Mouse (Mus musculus) limb, embryonic 13.5 days (tissue): ENCODE results near the gene Vwa5b1. TPM values are rescaled to one million over a fixed set of nuclear protein-coding genes. Genes with fewer than 3 reads are reported as not detected.

Source experiments
- ATAC-seq: fragments of 200-750 bp; cut with Nextera tagmentation; 2 replicates; pipeline ENCODE4 v1.8.0; 2017; ENCODE audit warnings: low read depth, moderate number of reproducible peaks, moderate TSS enrichment; ENCODE audit not compliant: low FRiP score
- H3K27ac ChIP-seq: fragments of 300-500 bp; sonication (generic); 2 replicates; pipeline ENCODE4 v1.5.1; 2015; ENCODE audit warnings: inconsistent platforms, mild to moderate bottlenecking, moderate library complexity
- H3K27me3 ChIP-seq: fragments of 300-500 bp; sonication (generic); 2 replicates; pipeline ENCODE4 v1.6.1; 2015; ENCODE audit warnings: mild to moderate bottlenecking, inconsistent platforms
- H3K36me3 ChIP-seq: fragments of 300-500 bp; sonication (generic); 2 replicates; pipeline ENCODE4 v1.6.1; 2015; ENCODE audit warnings: inconsistent platforms, mild to moderate bottlenecking, moderate library complexity
- H3K4me1 ChIP-seq: fragments of 300-500 bp; sonication (generic); 2 replicates; pipeline ENCODE4 v1.6.1; 2015; ENCODE audit warnings: inconsistent platforms
- H3K4me2 ChIP-seq: fragments of 300-500 bp; sonication (generic); replicated peaks from 2 replicates; pipeline ENCODE4 v1.6.1; 2015; ENCODE audit warnings: inconsistent platforms, mild to moderate bottlenecking, moderate library complexity
- H3K4me3 ChIP-seq: fragments of 300-500 bp; sonication (generic); 2 replicates; pipeline ENCODE4 v1.5.1; 2015; ENCODE audit warnings: moderate library complexity, mild to moderate bottlenecking, inconsistent platforms
- H3K9ac ChIP-seq: fragments of 300-500 bp; sonication (generic); 2 replicates; pipeline ENCODE4 v1.6.1; 2015; ENCODE audit warnings: mild to moderate bottlenecking, inconsistent platforms
- H3K9me3 ChIP-seq: fragments of 300-500 bp; sonication (generic); 2 replicates; pipeline ENCODE4 v1.6.1; 2016; ENCODE audit warnings: inconsistent platforms
- WGBS: fragments of 180-500 bp; shearing (Covaris S2); methylation state at CpG from one replicate; pipeline ENCODE4 v1.1.7; 2015; 5-methylcytosine and 5-hydroxymethylcytosine counted together
- polyA plus RNA-seq: library from polyadenylated mRNA; unstranded; fragments of >200 nt; fragmentation: Nextera tagmentation; extraction: Ambion mirVana; gene quantifications from 2 replicates; pipeline ENCODE4 v1.2.1, GENCODE M21; 2015

Vwa5b1 gene
- polyA plus RNA-seq, 1 experiment from 2014 or later, result not detected

DNA sequence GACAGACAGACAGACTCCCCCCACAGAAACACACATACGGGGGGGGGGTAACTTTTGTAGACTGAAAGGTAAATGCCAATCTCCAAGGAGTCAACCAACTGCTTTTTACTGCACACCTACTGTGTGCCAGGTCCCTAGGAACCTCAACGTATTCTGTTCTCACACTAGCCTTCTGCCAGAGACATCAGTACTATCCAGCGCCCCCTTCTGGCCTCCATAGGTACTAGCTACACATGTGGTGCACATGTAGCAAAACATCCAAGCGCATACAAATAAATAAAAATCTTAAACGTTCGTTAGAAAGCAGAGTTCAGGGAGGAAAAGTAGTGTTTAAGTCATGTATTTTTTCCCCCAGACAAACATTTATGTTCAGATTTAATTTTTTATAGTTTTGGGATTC lies 88.6 kb downstream of the Vwa5b1 start:
- Histone ChIP-seq H3K9ac (no peak overlapping the region), H3K27ac (no peak overlapping the region), H3K9me3 (no peaks in the 10 kb centered on the region), H3K4me2 (no peak overlapping the region), H3K4me3 (no peak overlapping the region), H3K4me1 (peaks cover 6% of the 10 kb centered on the region), H3K36me3 (no peaks in the 10 kb centered on the region), H3K27me3 (peaks cover 33% of the 10 kb centered on the region)
- WGBS, result 63% methylated on average over 6 of the region's 6 CpGs
- ATAC-seq, result no peak

DNA sequence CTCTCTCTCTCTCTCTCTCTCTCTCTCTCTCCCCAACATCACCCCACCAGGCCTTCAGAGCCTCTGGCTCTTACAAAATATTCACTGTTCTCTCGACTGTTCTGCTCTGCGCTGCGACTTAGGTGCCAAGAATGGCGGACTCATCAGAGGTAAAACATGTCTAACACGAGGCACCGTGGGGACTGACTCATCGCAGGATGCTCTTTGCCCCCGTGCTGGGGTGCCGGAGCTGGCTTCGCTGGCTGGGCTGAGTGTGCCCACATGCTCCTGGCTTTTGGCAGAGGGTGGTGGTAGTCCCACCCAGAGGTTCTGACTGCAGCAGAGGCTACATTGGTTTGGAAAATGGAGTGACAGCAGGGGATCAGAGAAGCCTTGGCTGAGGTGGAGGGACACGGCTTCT lies 89.4 kb downstream of the Vwa5b1 start:
- no peaks in the 10 kb centered on the region for H3K9me3 ChIP-seq
- H3K27ac ChIP-seq, result no peak overlapping the region
- H3K4me2 ChIP-seq, result no peak overlapping the region
- H3K27me3 ChIP-seq, result peaks cover 33% of the 10 kb centered on the region
- no peak overlapping the region for H3K4me3 ChIP-seq
- H3K9ac ChIP-seq, result no peak overlapping the region
- H3K4me1 ChIP-seq, result peaks cover 6% of the 10 kb centered on the region
- H3K36me3 ChIP-seq, result no peaks in the 10 kb centered on the region
- WGBS, result 78% methylated on average over 11 of the region's 11 CpGs
- no peak for ATAC-seq

DNA sequence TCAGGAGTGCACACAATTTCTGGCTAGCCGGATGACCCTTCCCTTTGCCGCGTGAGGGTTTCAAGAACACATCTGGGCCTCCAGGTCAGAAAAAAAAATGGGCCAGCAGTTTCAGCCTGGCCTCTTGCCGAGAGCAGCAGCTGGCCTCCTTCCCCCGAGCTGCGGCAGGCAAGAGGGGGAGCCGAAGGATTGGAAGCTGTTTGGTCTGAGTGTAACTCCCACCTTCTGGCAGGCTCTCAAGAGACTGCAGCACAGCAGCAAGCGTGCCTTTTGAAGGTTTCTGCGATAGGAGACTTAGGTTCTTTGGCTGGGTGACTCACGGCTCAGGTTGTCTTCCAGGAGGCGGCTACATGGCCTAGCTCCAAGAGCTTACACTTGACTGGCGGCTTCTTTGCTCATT lies 92.5 kb downstream of the Vwa5b1 start:
- ATAC-seq, result no peak
- Histone ChIP-seq H3K4me1 (peaks cover 6% of the 10 kb centered on the region), H3K9ac (no peak overlapping the region), H3K4me3 (no peak overlapping the region), H3K27me3 (peaks cover 23% of the 10 kb centered on the region), H3K27ac (no peak overlapping the region), H3K9me3 (no peaks in the 10 kb centered on the region), H3K4me2 (no peak overlapping the region; the same call in 1 of the 2 replicates), H3K36me3 (no peaks in the 10 kb centered on the region)
- 40% methylated on average over 12 of the region's 12 CpGs for WGBS

DNA sequence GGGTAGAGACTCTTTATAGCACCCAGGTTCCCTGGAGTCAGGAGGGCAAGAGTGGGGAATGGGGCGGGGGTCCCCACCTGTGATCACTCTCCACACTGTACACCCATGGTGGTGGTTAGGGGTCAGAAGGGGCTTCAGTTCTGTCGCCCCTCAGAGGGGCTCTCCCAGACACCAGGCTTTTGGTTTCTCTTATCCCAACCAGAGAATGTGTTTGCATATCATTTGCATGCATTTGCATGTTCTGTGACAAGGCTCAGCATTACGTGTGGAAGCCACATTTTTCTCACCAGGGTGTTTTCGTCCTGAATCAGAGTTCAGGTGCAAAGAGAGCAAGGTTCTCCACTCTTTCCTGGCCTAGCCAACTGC lies 97.6 kb downstream of the Vwa5b1 start:
- ATAC-seq, result no peak
- Histone ChIP-seq H3K9me3 (no peaks in the 10 kb centered on the region), H3K4me1 (peaks cover 3% of the 10 kb centered on the region), H3K27me3 (no peaks in the 10 kb centered on the region), H3K4me3 (no peak overlapping the region), H3K9ac (no peak overlapping the region), H3K36me3 (no peaks in the 10 kb centered on the region), H3K4me2 (no peak overlapping the region), H3K27ac (no peak overlapping the region)
- WGBS, result 63% methylated on average over 4 of the region's 4 CpGs

DNA sequence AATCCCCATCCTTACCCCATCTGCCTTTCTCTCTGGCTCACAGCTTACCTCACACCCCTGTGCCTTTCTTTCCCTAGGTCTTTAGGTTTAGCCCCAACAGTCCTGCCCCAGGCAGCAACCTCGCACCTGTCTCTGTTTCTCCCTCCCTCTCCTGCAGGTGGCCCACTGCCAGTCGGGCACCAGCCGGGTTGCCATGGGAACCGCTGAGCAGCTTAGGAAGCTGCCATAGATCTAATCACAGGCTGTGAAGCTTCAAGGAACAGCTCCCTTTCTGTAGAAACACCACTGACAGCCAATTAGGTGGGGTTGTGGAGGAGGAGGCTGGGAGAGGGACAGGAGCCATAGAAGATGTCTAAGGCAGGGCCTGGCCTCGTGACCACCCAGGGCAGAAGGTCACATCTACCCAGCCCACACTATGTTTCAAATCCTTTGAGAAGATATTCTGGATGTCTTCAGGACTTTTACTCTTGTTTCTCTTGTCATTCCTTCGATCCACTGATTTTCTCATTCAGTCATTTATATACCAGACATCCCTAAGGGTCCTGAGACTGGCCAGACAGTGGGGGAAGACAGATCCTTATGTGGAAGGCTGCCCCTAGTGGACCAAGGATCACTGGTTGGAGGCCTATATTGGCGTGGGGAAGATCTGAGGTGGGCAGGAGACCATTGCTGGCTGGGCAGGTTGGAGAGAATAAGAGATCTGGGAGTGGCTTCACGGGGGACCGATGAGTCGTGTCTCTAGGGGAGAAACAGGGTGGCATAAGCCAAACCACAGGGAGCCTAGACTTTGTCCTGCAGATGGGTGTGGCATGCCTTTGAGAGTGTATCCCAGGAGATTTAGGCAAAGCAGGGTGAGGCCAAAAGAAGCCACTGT lies 98.2 kb downstream of the Vwa5b1 start:
- Histone ChIP-seq H3K9ac (no peak overlapping the region), H3K4me3 (no peak overlapping the region), H3K27ac (no peak overlapping the region), H3K9me3 (no peaks in the 10 kb centered on the region), H3K36me3 (no peaks in the 10 kb centered on the region), H3K27me3 (no peaks in the 10 kb centered on the region), H3K4me1 (no peaks in the 10 kb centered on the region), H3K4me2 (no peak overlapping the region)
- ATAC-seq, result no peak
- WGBS, result 29% methylated on average over 10 of the region's 10 CpGs

DNA sequence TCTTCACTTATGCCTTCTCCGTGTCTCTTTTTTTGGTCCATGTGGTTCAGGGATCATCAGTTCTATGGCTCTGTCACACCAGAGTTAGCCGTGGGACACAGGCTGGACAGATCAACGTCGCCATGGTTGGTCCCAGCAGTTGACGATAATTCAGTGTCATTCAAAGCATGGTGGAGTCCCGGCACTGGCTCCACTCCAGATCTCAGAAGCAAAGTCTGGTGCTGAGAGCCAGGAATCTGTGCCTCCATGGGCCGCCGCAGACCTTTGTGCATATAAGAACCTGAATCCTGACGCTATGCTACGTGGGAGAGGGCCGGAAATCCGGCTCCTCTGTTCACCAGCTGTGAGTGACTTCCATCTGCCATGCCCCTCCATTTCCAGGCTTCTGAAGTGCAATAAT lies 100.1 kb downstream of the Vwa5b1 start:
- no peak overlapping the region for H3K4me2 ChIP-seq
- no peaks in the 10 kb centered on the region for H3K27me3 ChIP-seq
- no peak overlapping the region for H3K27ac ChIP-seq
- no peak overlapping the region for H3K9ac ChIP-seq
- no peak for ATAC-seq
- WGBS, result 87% methylated on average over 12 of the region's 12 CpGs
- no peak overlapping the region for H3K4me3 ChIP-seq
- H3K9me3 ChIP-seq, result no peaks in the 10 kb centered on the region
- no peaks in the 10 kb centered on the region for H3K4me1 ChIP-seq
- H3K36me3 ChIP-seq, result no peaks in the 10 kb centered on the region

DNA sequence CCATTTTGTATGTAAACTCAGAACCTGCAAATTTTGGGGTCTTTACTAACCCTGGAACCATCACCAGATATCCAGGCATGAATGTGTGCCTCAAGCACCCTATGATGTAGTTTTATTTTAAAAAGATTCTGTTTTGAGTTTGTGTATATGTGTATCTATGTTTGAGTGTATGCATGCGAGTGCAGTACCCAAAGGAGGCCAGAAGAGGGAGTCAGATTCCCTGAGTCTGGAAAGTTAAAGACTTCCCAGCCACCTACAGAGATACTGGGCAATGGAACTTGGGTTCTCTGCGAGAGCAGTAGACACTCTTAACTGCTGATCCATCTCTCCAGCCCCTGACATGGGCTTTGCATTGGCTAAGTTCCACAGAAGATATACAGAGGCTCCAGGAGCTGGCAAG lies 101.8 kb downstream of the Vwa5b1 start:
- no peak overlapping the region for H3K27ac ChIP-seq
- 89% methylated on average over 2 of the region's 2 CpGs for WGBS
- no peaks in the 10 kb centered on the region for H3K36me3 ChIP-seq
- H3K4me2 ChIP-seq, result no peak overlapping the region
- H3K9ac ChIP-seq, result no peak overlapping the region
- no peak for ATAC-seq
- no peaks in the 10 kb centered on the region for H3K27me3 ChIP-seq
- no peak overlapping the region for H3K4me3 ChIP-seq
- H3K9me3 ChIP-seq, result no peaks in the 10 kb centered on the region
- no peaks in the 10 kb centered on the region for H3K4me1 ChIP-seq

DNA sequence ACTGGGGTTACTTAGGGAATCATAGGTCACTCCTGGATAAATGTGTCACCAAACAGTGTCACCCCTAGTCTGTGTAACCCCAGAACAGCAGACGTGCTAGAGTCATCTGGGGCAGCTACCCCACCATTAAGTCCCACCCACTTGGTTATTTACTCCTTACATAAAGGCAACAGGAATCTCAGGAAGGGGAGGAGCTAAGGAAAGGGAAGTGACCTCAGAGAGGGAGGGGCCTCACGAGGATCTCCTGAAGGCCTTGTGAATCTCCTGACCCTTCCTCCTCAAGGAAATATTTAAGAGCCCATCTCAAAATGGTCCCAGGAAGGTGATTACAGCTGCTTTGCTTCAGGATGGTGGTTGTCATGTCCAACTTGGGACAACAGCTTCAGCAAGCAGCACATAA lies 103.9 kb downstream of the Vwa5b1 start:
- Histone ChIP-seq H3K27me3 (no peaks in the 10 kb centered on the region), H3K27ac (no peak overlapping the region), H3K36me3 (no peaks in the 10 kb centered on the region), H3K4me3 (no peak overlapping the region), H3K9ac (no peak overlapping the region), H3K4me2 (no peak overlapping the region), H3K9me3 (no peaks in the 10 kb centered on the region), H3K4me1 (no peaks in the 10 kb centered on the region)
- 85% methylated on average over 2 of the region's 2 CpGs for WGBS
- no peak for ATAC-seq

DNA sequence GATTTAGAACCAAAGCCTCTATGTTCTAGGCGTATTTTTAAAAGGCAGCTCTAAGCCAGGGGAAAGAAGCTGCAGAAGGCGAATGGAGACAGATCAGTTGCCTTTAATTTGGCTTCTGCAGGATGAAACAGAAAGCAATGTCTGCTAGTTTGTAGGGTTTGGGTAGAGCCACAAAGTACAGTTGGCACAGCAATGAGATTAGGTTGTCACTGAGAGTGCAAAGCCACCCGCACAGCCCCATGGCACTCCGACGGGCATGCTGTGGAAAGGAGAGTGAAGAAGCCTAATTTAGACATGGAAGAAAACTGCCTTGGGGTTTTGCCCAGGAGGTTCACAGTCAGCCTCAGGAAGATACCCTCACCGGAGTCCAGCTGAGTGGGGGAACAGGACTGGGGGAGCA lies 105.7 kb downstream of the Vwa5b1 start:
- Histone ChIP-seq H3K4me2 (no peak overlapping the region), H3K36me3 (no peaks in the 10 kb centered on the region), H3K9ac (no peak overlapping the region), H3K9me3 (no peaks in the 10 kb centered on the region), H3K27ac (no peak overlapping the region), H3K4me3 (no peak overlapping the region), H3K27me3 (no peaks in the 10 kb centered on the region), H3K4me1 (no peaks in the 10 kb centered on the region)
- no peak for ATAC-seq
- 86% methylated on average over 6 of the region's 6 CpGs for WGBS

DNA sequence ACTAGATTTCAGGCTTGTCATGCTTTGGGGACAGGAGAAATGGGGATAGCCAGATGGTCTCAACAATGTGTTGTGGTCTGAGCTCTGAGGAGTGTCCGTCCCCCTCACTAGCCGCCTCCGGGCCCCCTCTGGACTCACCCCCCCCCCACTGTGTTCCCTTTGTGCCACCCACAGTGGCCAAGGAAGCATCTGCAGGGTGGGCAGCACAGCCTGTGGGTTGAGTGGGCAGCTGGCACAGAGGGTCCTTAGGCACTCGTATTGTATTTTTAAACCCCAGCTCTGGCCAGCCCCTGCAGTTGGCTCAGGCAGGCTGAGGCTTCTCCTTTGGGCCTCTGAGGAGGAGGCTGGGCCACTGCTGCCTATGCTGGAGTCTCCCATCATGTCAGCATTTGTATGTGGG lies 110.0 kb downstream of the Vwa5b1 start:
- Histone ChIP-seq H3K4me3 (no peak overlapping the region), H3K27ac (no peak overlapping the region), H3K9me3 (no peaks in the 10 kb centered on the region), H3K36me3 (no peaks in the 10 kb centered on the region), H3K27me3 (peaks cover 9% of the 10 kb centered on the region; the same call in 1 of the 2 replicates), H3K4me2 (no peak overlapping the region), H3K9ac (no peak overlapping the region), H3K4me1 (no peaks in the 10 kb centered on the region)
- WGBS, result 72% methylated on average over 4 of the region's 4 CpGs
- ATAC-seq, result no peak

DNA sequence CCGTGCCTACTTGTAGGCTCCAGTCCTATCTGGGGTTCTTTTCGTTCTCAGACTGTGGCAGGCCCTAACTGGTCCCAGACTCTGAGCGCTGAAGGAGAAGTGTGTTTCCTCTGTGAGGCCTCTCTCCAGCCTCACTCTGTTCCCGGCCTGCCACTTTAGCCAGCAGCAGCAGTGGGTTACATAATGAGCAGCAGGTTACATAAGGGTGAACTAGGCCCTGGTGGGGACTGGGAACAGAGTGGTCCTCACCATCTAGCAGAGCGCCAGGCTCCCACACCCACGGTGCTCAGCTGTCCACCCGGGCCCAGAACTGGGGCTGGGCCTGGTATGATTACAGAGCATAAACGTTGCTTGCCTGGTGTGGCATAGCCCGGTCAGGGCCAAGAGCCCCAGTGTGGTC lies 110.9 kb downstream of the Vwa5b1 start:
- no peak for ATAC-seq
- Histone ChIP-seq H3K27me3 (peaks cover 9% of the 10 kb centered on the region; the same call in 1 of the 2 replicates), H3K9me3 (no peaks in the 10 kb centered on the region), H3K4me3 (no peak overlapping the region), H3K27ac (no peak overlapping the region), H3K4me1 (no peaks in the 10 kb centered on the region), H3K4me2 (no peak overlapping the region), H3K36me3 (no peaks in the 10 kb centered on the region), H3K9ac (no peak overlapping the region)
- WGBS, result 78% methylated on average over 9 of the region's 9 CpGs

DNA sequence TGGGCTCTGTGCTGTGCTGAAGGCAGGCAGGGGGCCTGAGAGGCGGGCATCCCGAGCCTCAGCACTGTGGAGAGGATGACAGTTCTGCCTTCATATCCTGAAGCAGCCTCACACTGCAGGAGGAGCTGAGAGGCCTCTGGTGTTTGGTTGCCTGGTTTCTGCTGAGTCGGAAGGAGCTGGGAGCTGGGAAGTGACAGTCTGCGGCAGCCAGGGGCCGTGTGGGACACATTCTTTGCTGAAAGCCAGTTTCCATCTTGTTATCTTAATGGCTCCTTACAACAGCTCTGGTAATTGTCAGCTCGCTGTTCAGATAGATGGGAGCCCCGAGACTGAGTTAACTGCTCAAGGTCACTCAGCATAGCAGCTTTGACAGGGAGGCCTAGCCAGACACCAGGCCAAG lies 111.9 kb downstream of the Vwa5b1 start:
- 31% methylated on average over 7 of the region's 7 CpGs for WGBS

DNA sequence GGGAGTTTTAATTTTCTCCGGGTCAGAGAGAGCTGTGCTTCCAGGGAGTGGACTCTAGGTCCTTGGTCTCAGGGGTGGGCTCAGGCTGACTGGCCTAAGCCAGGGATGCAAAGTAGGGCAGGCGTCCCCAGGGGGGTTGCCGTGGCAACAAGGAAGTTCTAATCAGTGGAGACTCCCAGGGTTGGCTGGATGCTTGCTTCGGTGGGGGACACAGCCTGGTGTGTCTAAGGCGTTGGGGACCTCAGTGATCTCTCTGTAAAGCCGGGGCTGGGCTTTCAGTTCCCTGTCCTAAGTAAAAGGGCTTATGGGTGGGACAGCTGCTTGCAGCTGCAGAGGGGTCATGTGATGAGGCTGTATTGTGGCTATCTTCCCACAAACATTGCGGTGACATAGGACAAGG lies 113.4 kb downstream of the Vwa5b1 start:
- no peak overlapping the region for H3K27ac ChIP-seq
- no peak for ATAC-seq
- H3K4me2 ChIP-seq, result no peak overlapping the region
- peaks cover 13% of the 10 kb centered on the region for H3K27me3 ChIP-seq
- no peak overlapping the region for H3K4me3 ChIP-seq
- no peaks in the 10 kb centered on the region for H3K9me3 ChIP-seq
- 16% methylated on average over 7 of the region's 7 CpGs for WGBS
- H3K36me3 ChIP-seq, result no peaks in the 10 kb centered on the region
- no peak overlapping the region for H3K9ac ChIP-seq
- no peaks in the 10 kb centered on the region for H3K4me1 ChIP-seq

More for the DNA sequence above, 111.9 kb downstream of the Vwa5b1 start:
- ATAC-seq, result no peak
- no peaks in the 10 kb centered on the region for H3K36me3 ChIP-seq
- H3K9ac ChIP-seq, result no peak overlapping the region
- H3K9me3 ChIP-seq, result no peaks in the 10 kb centered on the region
- no peaks in the 10 kb centered on the region for H3K4me1 ChIP-seq
- H3K27ac ChIP-seq, result no peak overlapping the region
- H3K27me3 ChIP-seq, result peaks cover 9% of the 10 kb centered on the region; the same call in 1 of the 2 replicates
- H3K4me3 ChIP-seq, result no peak overlapping the region
- H3K4me2 ChIP-seq, result no peak overlapping the region
